Mouse (Mus musculus) spleen, postnatal 4 days (tissue): Measurements from ENCODE around the gene Adprm.
"Not testable (repeated sequence)": the region's sequence is repeated elsewhere in the genome, so short reads cannot be mapped to it uniquely, and the experiment has no call there.

Source experiments
- DNase-seq, 2 experiments: peaks; one replicate each; pipeline ENCODE4 v3.0.0; 2022; ENCODE audit warnings: low spot score in 2 of 2

The Adprm gene

GRCm38 (mm10) chr11:67052321-67052952 lies at the start of gene Adprm, which contains the start of gene Sco1:
Gene Adprm (minus strand): TSS chr11:67052594.
Gene Sco1 (plus strand): TSS chr11:67052670.
- peak; percentile 87 to 93 for DNase-seq

- DNase-seq, result peak in 1 of 2 experiments; percentile 34
Measured at GRCm38 (mm10) chr11:67101713-67102112, 49.3 kb upstream of the Adprm start.

GRCm38 (mm10) chr11:67100169-67100568 lies 47.8 kb upstream of the Adprm start:
- DNase-seq, result no peak

- DNase-seq, result no peak
Measured at GRCm38 (mm10) chr11:67099241-67099640, 46.8 kb upstream of the Adprm start.

GRCm38 (mm10) chr11:67098427-67098826 lies 46.0 kb upstream of the Adprm start:
- no peak for DNase-seq

- DNase-seq, result no peak
Measured at GRCm38 (mm10) chr11:67097709-67098108, 45.3 kb upstream of the Adprm start.

GRCm38 (mm10) chr11:67094470-67094869 lies 42.1 kb upstream of the Adprm start:
- no peak for DNase-seq

GRCm38 (mm10) chr11:67093652-67094051 lies 41.3 kb upstream of the Adprm start:
- no peak for DNase-seq

- no peak for DNase-seq
Measured at GRCm38 (mm10) chr11:67093201-67093600, 40.8 kb upstream of the Adprm start.

- DNase-seq, result not testable (repeated sequence)
Measured at GRCm38 (mm10) chr11:67092354-67092753, 40.0 kb upstream of the Adprm start.

GRCm38 (mm10) chr11:67087225-67087624 lies 34.8 kb upstream of the Adprm start:
- DNase-seq, result no peak

- DNase-seq, result no peak
Measured at GRCm38 (mm10) chr11:67086467-67087164, 34.2 kb upstream of the Adprm start.

GRCm38 (mm10) chr11:67085489-67085888 lies 33.1 kb upstream of the Adprm start:
- DNase-seq, result peak; percentile 58 to 83

- DNase-seq, result no peak
Measured at GRCm38 (mm10) chr11:67083712-67084340, 31.4 kb upstream of the Adprm start.

GRCm38 (mm10) chr11:67083239-67083638 lies 30.8 kb upstream of the Adprm start:
- DNase-seq, result no peak

- no peak for DNase-seq
Measured at GRCm38 (mm10) chr11:67082793-67083192, 30.4 kb upstream of the Adprm start.

- no peak for DNase-seq
Measured at GRCm38 (mm10) chr11:67082188-67082587, 29.8 kb upstream of the Adprm start.

GRCm38 (mm10) chr11:67081125-67081649 lies 28.8 kb upstream of the Adprm start:
- no peak for DNase-seq

- DNase-seq, result peak; percentile 29 to 71
Measured at GRCm38 (mm10) chr11:67080168-67080567, 27.8 kb upstream of the Adprm start.

GRCm38 (mm10) chr11:67079740-67080139 lies 27.3 kb upstream of the Adprm start:
- no peak for DNase-seq

- no peak for DNase-seq
Measured at GRCm38 (mm10) chr11:67078888-67079287, 26.5 kb upstream of the Adprm start.

- DNase-seq, result no peak
Measured at GRCm38 (mm10) chr11:67078000-67078399, 25.6 kb upstream of the Adprm start, which contains the start of gene Myh3. Gene Myh3 (plus strand): TSS chr11:67078300.
